24 mouse cellular contexts compared by ENCODE assay signal in genomic region chr8:111905500-111906121, GRCm38 (mm10). TPM values are rescaled to one million over a fixed set of nuclear protein-coding genes. Genes with fewer than 3 reads are reported as not detected.
DNase-seq lines count a peak whose midpoint lies in the region; ATAC-seq and TF ChIP-seq lines count a peak whose summit lies in the region.
"Had no signal": no experiment of that assay in that cellular context is flagged by ENCODE, and none has a peak within 500 bp of the region (broad histone marks: within the 10 kb centered on the region; RNA-seq: fewer than 3 reads in every experiment).

No protein-coding gene starts in this region.

- no peak overlapping the region for H3K27ac ChIP-seq in lung, postnatal 0 days (ENCODE audit: low read length)
- H3K27ac ChIP-seq in embryonic facial prominence, embryonic 15.5 days (replicated peaks), result 0 out of 2 replicates have a peak overlapping the region, but pooled peaks have one; percentile 11
- peak overlapping the region; percentile 59 for H3K27ac ChIP-seq in limb, embryonic 14.5 days (replicated peaks; ENCODE audit: low read depth, low read length)
- H3K27ac ChIP-seq: embryonic facial prominence, embryonic 13.5 days; forebrain, embryonic 10.5 days; hindbrain, embryonic 10.5 days; hindbrain, postnatal 0 days; left cerebral cortex, adult 2 months; liver, embryonic 14.5 days had no signal

- TF ChIP-seq CTCF in lung, postnatal 0 days (IDR thresholded peaks at IDR 0.05), result no peak

- no peak overlapping the region for H3K9ac ChIP-seq in lung, postnatal 0 days (replicated peaks; ENCODE audit: low read depth)
- H3K9ac ChIP-seq in embryonic facial prominence, embryonic 15.5 days, result no peak overlapping the region
- H3K9ac ChIP-seq in limb, embryonic 14.5 days (ENCODE audit: low read depth, low read length, severe bottlenecking), result no peak overlapping the region
- H3K9ac ChIP-seq: embryonic facial prominence, embryonic 13.5 days; forebrain, postnatal 0 days; liver, embryonic 14.5 days had no signal

- H3K4me1 ChIP-seq in lung, postnatal 0 days (ENCODE audit: insufficient read depth, low read depth, low read length), result no peaks in the 10 kb centered on the region; the same call in 1 of the 2 replicates
- H3K4me1 ChIP-seq in embryonic facial prominence, embryonic 15.5 days, result peaks cover 16% of the 10 kb centered on the region
- peaks cover 17% of the 10 kb centered on the region for H3K4me1 ChIP-seq in limb, embryonic 14.5 days (ENCODE audit: control insufficient read depth, insufficient read depth, low read length)

- TF ChIP-seq EP300 in lung, postnatal 0 days (IDR thresholded peaks at IDR 0.05), result no peak

- 34% methylated on average over 7 of the region's 8 CpGs for WGBS in lung, postnatal 0 days
- 48% methylated on average over 7 of the region's 8 CpGs for WGBS in embryonic facial prominence, embryonic 15.5 days
- 49% methylated on average over 8 of the region's 8 CpGs for WGBS in limb, embryonic 14.5 days

- no peak overlapping the region for H3K4me2 ChIP-seq in lung, postnatal 0 days (replicated peaks; ENCODE audit: low read depth, low read length)
- H3K4me2 ChIP-seq in embryonic facial prominence, embryonic 15.5 days (replicated peaks), result no peak overlapping the region
- H3K4me2 ChIP-seq in limb, embryonic 14.5 days (replicated peaks; ENCODE audit: low read depth, low read length, severe bottlenecking), result no peak overlapping the region
- H3K4me2 ChIP-seq: embryonic facial prominence, embryonic 13.5 days; midbrain, embryonic 11.5 days had no signal

- H3K36me3 ChIP-seq in lung, postnatal 0 days (ENCODE audit: insufficient read depth, low read length), result no peaks in the 10 kb centered on the region
- no peaks in the 10 kb centered on the region for H3K36me3 ChIP-seq in embryonic facial prominence, embryonic 15.5 days
- no peaks in the 10 kb centered on the region for H3K36me3 ChIP-seq in limb, embryonic 14.5 days (ENCODE audit: control insufficient read depth, insufficient read depth, low read length)
- H3K36me3 ChIP-seq: embryonic facial prominence, embryonic 13.5 days; forebrain, embryonic 10.5 days; hindbrain, embryonic 10.5 days had no signal

- peak; percentile 92 for ATAC-seq in lung, postnatal 0 days
- no peak for ATAC-seq in embryonic facial prominence, embryonic 15.5 days (ENCODE audit: insufficient number of reproducible peaks, low FRiP score, low TSS enrichment, low read depth)
- no peak for ATAC-seq in limb, embryonic 14.5 days (ENCODE audit: low FRiP score, low read depth)
- ATAC-seq: forebrain, postnatal 0 days; hindbrain, postnatal 0 days; Patski had no signal

- no peaks in the 10 kb centered on the region for H3K9me3 ChIP-seq in lung, postnatal 0 days (ENCODE audit: low read length)
- H3K9me3 ChIP-seq in embryonic facial prominence, embryonic 15.5 days (replicated peaks), result no peaks in the 10 kb centered on the region
- no peaks in the 10 kb centered on the region for H3K9me3 ChIP-seq in limb, embryonic 14.5 days (ENCODE audit: control insufficient read depth, low read length)
- H3K9me3 ChIP-seq: embryonic facial prominence, embryonic 13.5 days; forebrain, embryonic 10.5 days; hindbrain, embryonic 10.5 days had no signal

- TF ChIP-seq POLR2A in limb, embryonic 14.5 days (IDR thresholded peaks at IDR 0.05; ENCODE audit: borderline replicate concordance, extremely low read depth, insufficient read depth, insufficient read length), result no peak

- DNase-seq in lung, postnatal 0 days (ENCODE audit: low spot score), result peak; percentile 62
- DNase-seq in lung, postnatal 25 days (ENCODE audit: low spot score), result no peak
- peak; percentile 44 for DNase-seq in limb, embryonic 14.5 days (ENCODE audit: low spot score)
- DNase-seq in heart, adult 11 months, result no peak
- no peak for DNase-seq in retina, postnatal 1 day
- DNase-seq in gastrocnemius, postnatal 4 days (ENCODE audit: low spot score in 2 of 2), result no peak
- DNase-seq: adrenal gland, postnatal 14 days; cerebellum, adult 9-11 months; forebrain, postnatal 0 days; kidney, postnatal 4 days; layer of hippocampus, adult 9-11 months; left cerebral cortex, postnatal 4 days; thymus, adult 2 months had no signal

- no peaks in the 10 kb centered on the region for H3K27me3 ChIP-seq in lung, postnatal 0 days (replicated peaks; ENCODE audit: insufficient read depth, low read length)
- H3K27me3 ChIP-seq in embryonic facial prominence, embryonic 15.5 days, result peaks cover 7% of the 10 kb centered on the region
- H3K27me3 ChIP-seq in limb, embryonic 14.5 days (ENCODE audit: control insufficient read depth, insufficient read depth, low read length), result peaks cover 5% of the 10 kb centered on the region; the same call in 1 of the 2 replicates
- H3K27me3 ChIP-seq: Patski had no signal

- H3K4me3 ChIP-seq in lung, postnatal 0 days (ENCODE audit: low read depth, low read length), result no peak overlapping the region
- no peak overlapping the region for H3K4me3 ChIP-seq in embryonic facial prominence, embryonic 15.5 days (replicated peaks)
- no peak overlapping the region for H3K4me3 ChIP-seq in limb, embryonic 14.5 days (replicated peaks; ENCODE audit: low read length)
- H3K4me3 ChIP-seq: embryonic facial prominence, embryonic 13.5 days; forebrain, embryonic 10.5 days; hindbrain, embryonic 10.5 days; left cerebral cortex, adult 2 months had no signal

RNA-seq across cellular contexts. Expression of gene Chst5, which starts 4.6 kb away (rescaled TPM):
- 5.3 and 6.3 TPM in 2 replicates for polyA plus RNA-seq in lung, postnatal 0 days (2015; fragmentation: Nextera tagmentation; extraction: Ambion mirVana)
- polyA plus RNA-seq in embryonic facial prominence, embryonic 15.5 days (2015; fragmentation: Nextera tagmentation; extraction: Ambion mirVana), result 5.1 and 5.8 TPM in 2 replicates
- 11.7 and 17.0 TPM in 2 replicates for polyA plus RNA-seq in limb, embryonic 14.5 days (2012; rRNA removed)
- polyA plus RNA-seq in limb, embryonic 14.5 days (2014; fragmentation: Nextera tagmentation; extraction: Ambion mirVana), result 12.1 and 12.2 TPM in 2 replicates
- 1 to 10 TPM; 3.4 to 4.7 TPM for total RNA-seq in gastrocnemius, postnatal 4 days (2021)
- total RNA-seq: adrenal gland, postnatal 14 days; granulocyte monocyte progenitor cell, adult 5-6 weeks; monocyte, adult 5-6 weeks had no signal
- polyA plus RNA-seq: Patski had no signal

RNA-seq across cellular contexts. Expression of gene Tmem231, which starts 28.1 kb away (rescaled TPM):
- polyA plus RNA-seq in lung, postnatal 0 days (2015; fragmentation: Nextera tagmentation; extraction: Ambion mirVana), result 5.6 and 5.9 TPM in 2 replicates
- polyA plus RNA-seq in embryonic facial prominence, embryonic 15.5 days (2015; fragmentation: Nextera tagmentation; extraction: Ambion mirVana), result 18.8 and 22.4 TPM in 2 replicates
- polyA plus RNA-seq in limb, embryonic 14.5 days (2012; rRNA removed), result 16.3 and 19.8 TPM in 2 replicates
- 15.7 and 17.9 TPM in 2 replicates for polyA plus RNA-seq in limb, embryonic 14.5 days (2014; fragmentation: Nextera tagmentation; extraction: Ambion mirVana)
- 1 to 10 TPM; 3.4 to 3.9 TPM for total RNA-seq in gastrocnemius, postnatal 4 days (2021)
- total RNA-seq: granulocyte monocyte progenitor cell, adult 5-6 weeks; monocyte, adult 5-6 weeks had no signal

RNA-seq across cellular contexts. Expression of gene Tmem170, which starts 29.1 kb away (rescaled TPM):
- polyA plus RNA-seq in lung, postnatal 0 days (2015; fragmentation: Nextera tagmentation; extraction: Ambion mirVana), result 10.5 and 11.3 TPM in 2 replicates
- 7.3 and 9.3 TPM in 2 replicates for polyA plus RNA-seq in embryonic facial prominence, embryonic 15.5 days (2015; fragmentation: Nextera tagmentation; extraction: Ambion mirVana)
- 5.8 and 7.0 TPM in 2 replicates for polyA plus RNA-seq in limb, embryonic 14.5 days (2012; rRNA removed)
- polyA plus RNA-seq in limb, embryonic 14.5 days (2014; fragmentation: Nextera tagmentation; extraction: Ambion mirVana), result 4.0 and 5.1 TPM in 2 replicates
- total RNA-seq in gastrocnemius, postnatal 4 days (2021), result 1 to 10 TPM; 2.0 to 2.9 TPM

RNA-seq across cellular contexts. Expression of gene Gabarapl2, which starts 34.9 kb away (rescaled TPM):
- polyA plus RNA-seq in lung, postnatal 0 days (2015; fragmentation: Nextera tagmentation; extraction: Ambion mirVana), result 287 and 320 TPM in 2 replicates
- polyA plus RNA-seq in embryonic facial prominence, embryonic 15.5 days (2015; fragmentation: Nextera tagmentation; extraction: Ambion mirVana), result 173 and 189 TPM in 2 replicates
- polyA plus RNA-seq in limb, embryonic 14.5 days (2012; rRNA removed), result 55.6 and 56.6 TPM in 2 replicates
- polyA plus RNA-seq in limb, embryonic 14.5 days (2014; fragmentation: Nextera tagmentation; extraction: Ambion mirVana), result 148 and 163 TPM in 2 replicates
- total RNA-seq in gastrocnemius, postnatal 4 days (2021), result 10 to 100 TPM; 72.7 to 74.9 TPM

RNA-seq across cellular contexts. Expression of gene Cfdp1, which starts 51.5 kb away (rescaled TPM):
- polyA plus RNA-seq in lung, postnatal 0 days (2015; fragmentation: Nextera tagmentation; extraction: Ambion mirVana), result 93.9 and 102 TPM in 2 replicates
- 217 and 219 TPM in 2 replicates for polyA plus RNA-seq in embryonic facial prominence, embryonic 15.5 days (2015; fragmentation: Nextera tagmentation; extraction: Ambion mirVana)
- polyA plus RNA-seq in limb, embryonic 14.5 days (2012; rRNA removed), result 50.4 and 129 TPM in 2 replicates
- 210 and 219 TPM in 2 replicates for polyA plus RNA-seq in limb, embryonic 14.5 days (2014; fragmentation: Nextera tagmentation; extraction: Ambion mirVana)
- 10 to 100 TPM; 59.8 to 67.7 TPM for total RNA-seq in gastrocnemius, postnatal 4 days (2021)

Comparison
In these comparisons a context has a peak if more than half of its experiments do, and no peak if none do; other contexts are left out.
1. DNase-seq: peak in lung, postnatal 0 days (single experiment) and limb, embryonic 14.5 days (single experiment); none in lung, postnatal 25 days (single experiment), heart, adult 11 months (single experiment), retina, postnatal 1 day (single experiment) and gastrocnemius, postnatal 4 days (0 of 2).